Mouse (Mus musculus) stomach, embryonic 14.5 days (tissue): ENCODE measurements at regions not wholly inside any gene's neighbourhood (a gene's known extent, or its start where the extent isn't known, plus 50 kb on each side); places are given as distances from the start of the nearest gene placed in this dataset.

ENCODE experiments used
- ATAC-seq: fragments of 200-750 bp; cut with Nextera tagmentation; 2 replicates; pipeline ENCODE4 v1.8.0; 2017; ENCODE audit warnings: low read depth, moderate TSS enrichment; ENCODE audit not compliant: insufficient number of reproducible peaks, insufficient read depth, low FRiP score
- H3K27ac ChIP-seq: fragments of 300-500 bp; sonication (generic); 2 replicates; pipeline ENCODE4 v1.5.1; 2014; ENCODE audit warnings: mild to moderate bottlenecking, low read length, moderate library complexity, mixed read lengths
- H3K27me3 ChIP-seq: fragments of 300-500 bp; sonication (generic); 2 replicates; pipeline ENCODE4 v1.6.1; 2014; ENCODE audit warnings: low read length, control low read depth, mixed read lengths; ENCODE audit not compliant: control insufficient read depth, insufficient read depth
- H3K36me3 ChIP-seq: fragments of 300-500 bp; sonication (generic); 2 replicates; pipeline ENCODE4 v1.6.1; 2014; ENCODE audit warnings: mild to moderate bottlenecking, control low read depth, low read length, moderate library complexity, mixed read lengths; ENCODE audit not compliant: control insufficient read depth, insufficient read depth
- H3K4me1 ChIP-seq: fragments of 300-500 bp; sonication (generic); 2 replicates; pipeline ENCODE4 v1.6.1; 2014; ENCODE audit warnings: low read length, control low read depth, mixed read lengths; ENCODE audit not compliant: control insufficient read depth, insufficient read depth
- H3K4me2 ChIP-seq: fragments of 300-500 bp; sonication (generic); replicated peaks from 2 replicates; pipeline ENCODE4 v1.6.1; 2014; ENCODE audit warnings: low read depth, low read length, control low read depth
- H3K4me3 ChIP-seq: fragments of 300-500 bp; sonication (generic); 2 replicates; pipeline ENCODE4 v1.5.1; 2014; ENCODE audit warnings: low read depth, low read length, control low read depth
- H3K9ac ChIP-seq: fragments of 300-500 bp; sonication (generic); replicated peaks from 2 replicates; pipeline ENCODE4 v1.6.1; 2014; ENCODE audit warnings: low read depth, mild to moderate bottlenecking, control low read depth, low read length, moderate library complexity, mixed read lengths
- H3K9me3 ChIP-seq: fragments of 300-500 bp; sonication (generic); 2 replicates; pipeline ENCODE4 v1.6.1; 2016; ENCODE audit warnings: low read depth, low read length, control low read depth; ENCODE audit not compliant: control insufficient read depth
- WGBS: fragments of 180-500 bp; shearing (Covaris S2); extraction: QIAGEN DNeasy Blood & Tissue Kit; methylation state at CpG from one replicate; pipeline ENCODE4 v1.1.7; 2014; 5-methylcytosine and 5-hydroxymethylcytosine counted together

DNA sequence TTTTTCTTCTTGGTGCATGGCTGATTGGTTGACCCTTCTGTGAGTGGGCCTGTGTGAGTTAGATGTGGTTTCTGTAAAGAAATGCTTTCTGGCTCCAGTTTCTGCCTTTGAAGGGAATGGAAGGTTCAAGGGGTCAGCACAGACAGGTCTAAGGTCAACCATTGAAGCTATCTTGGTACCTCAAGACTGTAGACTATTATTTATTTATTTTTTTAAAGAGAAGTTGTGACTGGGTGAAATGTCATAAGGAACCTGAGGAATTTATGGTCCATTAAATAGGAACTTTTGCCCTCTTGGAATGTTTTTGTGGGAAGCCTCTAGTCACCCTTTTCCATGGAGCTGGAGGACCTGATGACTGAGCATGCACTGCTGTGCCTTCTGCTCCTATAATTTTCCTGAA lies 595.7 kb upstream of the Nr2f1 start:
- Histone ChIP-seq H3K4me1 (no peaks in the 10 kb centered on the region), H3K27me3 (no peaks in the 10 kb centered on the region), H3K36me3 (no peaks in the 10 kb centered on the region), H3K9ac (no peak overlapping the region), H3K9me3 (no peaks in the 10 kb centered on the region), H3K4me2 (no peak overlapping the region), H3K4me3 (no peak overlapping the region), H3K27ac (no peak overlapping the region)
- no peak for ATAC-seq

- Histone ChIP-seq H3K27me3 (no peaks in the 10 kb centered on the region), H3K4me3 (no peak overlapping the region), H3K4me2 (no peak overlapping the region), H3K36me3 (no peaks in the 10 kb centered on the region), H3K9me3 (no peaks in the 10 kb centered on the region), H3K9ac (no peak overlapping the region), H3K4me1 (peaks cover 5% of the 10 kb centered on the region; the same call in 1 of the 2 replicates), H3K27ac (no peak overlapping the region; the same call in 1 of the 2 replicates)
- 14% methylated on average over 2 of the region's 2 CpGs for WGBS
- ATAC-seq, result peak; percentile 42; the same call in 1 of the 2 replicates
Observed at GRCm38 (mm10) chr13:78784285-78784684, 584.7 kb upstream of the Nr2f1 start.

DNA sequence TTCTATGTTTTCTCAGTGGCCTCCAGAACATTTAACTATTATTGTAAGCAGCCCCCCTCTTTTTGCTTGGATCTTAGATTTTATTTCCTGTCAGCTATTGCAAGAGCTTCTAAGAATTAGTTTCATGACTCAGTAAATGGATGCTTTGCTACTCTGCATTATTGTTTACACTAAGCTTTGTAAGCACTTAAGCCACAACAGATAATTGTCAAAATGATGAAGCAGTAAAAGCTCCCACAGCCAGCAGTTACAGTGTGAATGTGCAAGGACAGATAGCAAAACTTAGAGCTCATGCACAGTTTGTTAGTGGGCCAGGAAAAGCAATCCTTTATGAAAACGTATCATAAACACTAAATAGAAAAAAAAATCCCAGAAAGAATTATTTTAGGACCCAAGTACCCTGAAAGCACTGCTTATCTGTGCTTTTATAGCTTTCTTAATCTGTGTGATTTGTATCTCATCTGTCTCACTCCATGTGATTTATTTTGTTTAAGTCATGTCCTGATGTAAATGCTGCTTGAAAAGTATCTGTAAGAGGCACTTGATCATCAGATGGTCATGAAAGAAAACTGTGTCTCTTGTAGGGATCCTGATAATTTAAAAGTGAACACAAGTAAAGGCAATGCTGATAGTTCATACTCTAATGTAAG lies 584.2 kb upstream of the Nr2f1 start:
- no peaks in the 10 kb centered on the region for H3K27me3 ChIP-seq
- 15% methylated on average over 1 of the region's 1 CpGs for WGBS
- H3K9ac ChIP-seq, result no peak overlapping the region
- peaks cover 5% of the 10 kb centered on the region; the same call in 1 of the 2 replicates for H3K4me1 ChIP-seq
- no peak overlapping the region for H3K4me2 ChIP-seq
- no peak overlapping the region for H3K4me3 ChIP-seq
- no peaks in the 10 kb centered on the region for H3K9me3 ChIP-seq
- peak; percentile 49; the same call in 1 of the 2 replicates for ATAC-seq
- no peaks in the 10 kb centered on the region for H3K36me3 ChIP-seq
- H3K27ac ChIP-seq, result no peak overlapping the region; the same call in 1 of the 2 replicates
